Mouse (Mus musculus) liver, adult (tissue): ENCODE measurements around the gene Mical3.

Source experiments
- GATA4 ChIP-seq: IDR thresholded peaks from 2 replicates; pipeline ENCODE4 v1.6.1; 2014; ENCODE audit warnings: mild to moderate bottlenecking, low read length; ENCODE audit not compliant: insufficient replicate concordance

Gene Mical3

DNA sequence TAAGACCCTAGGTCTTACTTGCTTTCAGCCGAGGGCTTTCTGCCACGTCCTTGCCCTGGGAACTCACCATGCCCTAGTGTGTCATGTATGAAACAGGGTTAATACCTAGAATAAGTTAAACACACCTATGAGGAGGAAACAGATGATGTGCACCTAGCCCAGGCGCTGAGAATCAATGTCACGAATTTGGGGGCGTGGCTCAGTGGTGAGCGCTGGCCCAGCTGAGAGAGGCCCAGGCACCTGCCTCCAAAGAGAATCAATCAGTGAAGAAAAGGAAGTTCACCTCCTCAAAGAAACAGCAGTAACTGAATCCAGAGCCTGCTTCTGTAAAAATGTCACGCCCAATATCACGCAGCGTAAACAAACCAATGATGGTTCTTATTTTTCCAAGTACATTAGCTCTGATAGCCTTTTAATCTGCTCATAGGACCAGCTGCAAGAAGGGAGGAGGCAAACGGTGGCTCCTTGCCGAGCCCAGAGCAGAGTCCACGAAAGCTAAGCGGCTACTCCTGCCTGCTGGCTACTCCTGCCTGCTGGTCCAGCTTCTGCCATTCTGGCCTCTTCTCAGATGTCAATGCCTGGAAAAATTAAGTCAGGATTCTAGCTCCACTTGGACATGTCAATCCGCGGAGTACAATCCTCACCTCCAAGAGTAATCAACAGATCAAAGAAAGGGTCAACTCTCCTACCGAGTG lies 23.9 kb downstream of the Mical3 start:
- no peak for TF ChIP-seq GATA4

DNA sequence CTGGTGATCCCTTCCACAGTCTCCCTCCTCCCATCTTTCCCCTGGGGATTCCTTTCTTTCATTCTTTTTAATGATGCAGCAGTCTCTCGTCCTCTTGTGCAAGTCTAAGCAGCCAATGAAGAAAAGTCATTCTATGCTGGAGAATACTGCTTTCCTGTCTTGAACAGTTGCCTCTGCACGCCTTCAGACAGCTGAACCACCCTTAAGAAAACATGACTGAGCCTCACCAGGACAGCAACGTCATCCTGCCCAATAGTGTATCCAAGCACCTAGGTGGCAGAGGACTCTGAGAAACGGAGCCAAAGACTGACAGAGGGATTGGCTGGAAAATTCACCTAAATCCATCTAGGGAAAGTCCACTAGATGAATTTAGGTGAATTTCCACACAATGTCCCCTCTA lies 25.1 kb downstream of the Mical3 start:
- no peak for TF ChIP-seq GATA4

- TF ChIP-seq GATA4 = no peak
Observed at GRCm38 (mm10) chr6:121103406-121104171, 27.2 kb downstream of the Mical3 start.

- no peak for TF ChIP-seq GATA4
Observed at GRCm38 (mm10) chr6:121102941-121103340, 27.9 kb downstream of the Mical3 start.

GRCm38 (mm10) chr6:121102084-121102483 lies 28.7 kb downstream of the Mical3 start:
- TF ChIP-seq GATA4 = no peak

DNA sequence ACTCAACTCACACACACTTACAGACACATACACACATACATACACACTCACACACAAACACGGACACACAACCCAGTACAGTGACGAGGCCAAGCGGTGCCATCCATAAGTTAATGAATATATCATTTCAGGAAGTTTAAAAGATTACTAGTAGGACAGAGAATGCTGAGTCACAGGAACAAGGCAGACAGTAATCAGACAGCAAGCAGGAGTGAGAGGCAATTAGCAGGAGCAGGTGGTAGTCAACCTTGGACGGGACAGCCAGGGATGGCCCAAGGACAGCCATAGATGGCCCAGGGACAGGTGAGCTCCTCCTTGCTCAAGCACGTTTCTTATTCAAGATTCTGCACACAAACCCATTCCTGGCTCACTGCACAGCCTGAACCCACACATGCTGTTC lies 29.6 kb downstream of the Mical3 start:
- TF ChIP-seq GATA4 = no peak

DNA sequence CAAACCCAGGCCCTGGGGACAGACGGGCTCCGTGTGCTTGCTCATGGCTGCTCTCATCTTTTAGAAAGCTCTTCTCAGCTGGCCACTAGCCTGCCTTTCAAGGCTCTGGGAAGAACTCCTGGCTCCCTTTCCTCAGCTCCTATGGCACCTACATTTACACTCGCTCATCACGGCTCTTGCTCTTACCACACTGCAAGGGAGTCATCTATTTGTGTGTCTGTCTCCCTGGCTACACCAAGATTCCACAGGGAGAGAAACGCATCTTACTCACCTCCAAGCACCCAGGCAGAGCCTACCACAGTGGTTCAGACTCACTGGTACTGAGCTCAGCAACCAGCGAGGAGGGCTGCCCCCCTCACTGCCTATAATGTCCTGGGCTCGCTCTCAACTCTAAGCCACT lies 31.0 kb downstream of the Mical3 start:
- TF ChIP-seq GATA4 = no peak

- TF ChIP-seq GATA4 = no peak
Observed at GRCm38 (mm10) chr6:121099228-121099608, 31.6 kb downstream of the Mical3 start.

DNA sequence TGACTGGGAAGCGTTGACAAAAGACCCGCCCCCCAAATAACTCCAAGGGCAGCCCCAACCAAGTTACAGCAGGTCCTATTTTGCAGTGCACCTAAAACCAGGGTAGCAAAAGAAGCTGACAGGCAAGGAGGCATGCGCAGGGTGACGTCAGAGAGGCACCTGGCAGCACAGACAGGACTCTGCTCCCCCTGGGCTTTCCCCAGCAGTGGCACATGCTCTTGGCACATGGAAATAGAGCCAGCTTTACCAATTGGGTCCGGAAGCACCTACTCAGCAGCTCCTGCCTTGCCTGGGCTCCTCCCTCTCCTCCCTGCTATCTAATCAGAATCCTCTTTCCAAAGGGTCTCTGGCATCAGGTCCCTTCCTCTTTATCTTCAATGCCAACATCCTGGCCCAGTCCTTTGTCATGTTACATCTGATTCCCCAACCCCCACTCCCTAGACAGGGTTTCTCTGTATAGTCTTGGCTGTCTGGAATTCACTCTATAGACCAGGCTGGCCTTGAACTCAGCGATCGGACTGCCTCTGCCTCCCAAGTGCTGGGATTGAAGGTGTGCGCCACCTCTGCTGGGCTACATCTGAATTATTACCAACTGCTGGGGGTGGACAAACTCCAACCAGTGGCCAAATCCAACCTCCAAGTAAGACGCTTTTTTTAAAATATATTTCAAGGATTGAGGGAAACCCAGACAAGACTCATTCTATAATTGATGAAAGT lies 32.1 kb downstream of the Mical3 start:
- no peak for TF ChIP-seq GATA4

DNA sequence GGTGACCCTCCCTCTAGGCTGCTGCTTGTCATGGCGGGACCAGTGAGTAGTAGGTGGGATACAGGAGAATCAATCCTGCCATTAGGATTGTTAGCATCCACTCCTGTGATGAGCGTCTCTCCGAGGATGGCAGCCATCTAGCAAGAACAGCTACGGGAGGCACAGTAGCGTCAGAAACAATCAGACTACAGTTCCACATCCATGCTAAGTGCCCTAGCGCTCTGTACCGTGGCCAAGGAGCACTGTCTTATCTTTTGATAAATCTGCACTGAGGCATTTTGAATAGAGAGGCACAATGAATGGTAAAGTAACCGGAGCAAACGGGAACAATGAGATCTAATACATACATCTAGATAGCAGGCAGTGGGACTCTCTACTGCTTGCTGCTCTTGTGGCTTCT lies 32.7 kb downstream of the Mical3 start:
- no peak for TF ChIP-seq GATA4

- no peak for TF ChIP-seq GATA4
Observed at GRCm38 (mm10) chr6:121096862-121097261, 33.9 kb downstream of the Mical3 start.

DNA sequence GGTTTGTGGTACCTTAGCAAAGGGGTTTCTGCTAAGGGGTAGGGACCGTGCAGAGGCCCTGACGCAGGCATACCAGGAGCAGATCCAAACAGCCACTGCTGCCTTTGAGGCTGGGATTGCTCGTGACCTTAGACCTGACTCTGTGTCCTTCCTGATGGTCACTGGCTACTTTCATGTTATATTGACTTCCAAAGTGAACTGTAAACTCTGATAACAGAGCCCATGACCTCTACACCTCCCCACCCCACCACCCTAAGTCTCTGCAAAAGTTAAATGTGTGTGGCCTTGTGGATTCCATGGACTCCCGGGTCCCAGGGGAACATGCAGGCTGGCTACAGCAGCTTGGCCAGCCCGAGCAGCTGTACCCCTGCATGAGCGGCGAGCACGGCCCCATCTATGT lies 34.4 kb downstream of the Mical3 start:
- peak; percentile 64; the same call in 1 of the 2 replicates for TF ChIP-seq GATA4

GRCm38 (mm10) chr6:121093662-121094408 lies 37.0 kb downstream of the Mical3 start:
- TF ChIP-seq GATA4 = no peak

- no peak for TF ChIP-seq GATA4
Observed at GRCm38 (mm10) chr6:121090786-121091185, 40.0 kb downstream of the Mical3 start.

DNA sequence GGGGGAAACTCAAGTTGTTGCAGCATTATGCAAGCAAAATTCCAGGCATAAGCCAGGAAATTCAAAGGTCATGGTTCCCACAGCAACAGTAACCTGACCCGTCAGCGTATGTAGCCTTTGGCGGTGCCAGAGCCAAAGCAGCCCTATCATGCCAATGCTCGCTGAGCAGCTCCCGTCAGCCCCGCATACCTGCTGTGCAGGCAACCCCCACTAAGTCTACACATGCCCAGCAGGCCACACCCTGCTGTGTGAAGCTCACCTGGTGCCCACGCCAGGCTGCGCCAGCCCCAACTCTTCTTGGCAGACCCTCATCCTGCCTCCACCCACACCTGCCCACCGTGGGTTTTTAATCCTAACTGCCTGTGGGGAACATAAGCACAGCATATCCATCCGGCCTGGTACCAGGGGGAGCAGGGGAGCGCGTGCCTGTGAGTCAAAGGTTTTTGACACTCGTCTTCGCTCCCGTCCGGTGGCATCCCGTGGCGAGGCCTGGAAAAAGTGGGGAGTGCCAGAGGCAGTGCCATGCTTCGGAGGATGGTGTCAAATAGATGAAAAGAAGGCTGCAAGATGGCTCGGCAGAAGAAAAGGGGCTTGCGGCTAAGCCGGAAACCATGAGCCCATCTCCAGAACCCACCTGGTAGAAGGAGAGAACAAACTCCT lies 43.1 kb downstream of the Mical3 start:
- no peak for TF ChIP-seq GATA4

DNA sequence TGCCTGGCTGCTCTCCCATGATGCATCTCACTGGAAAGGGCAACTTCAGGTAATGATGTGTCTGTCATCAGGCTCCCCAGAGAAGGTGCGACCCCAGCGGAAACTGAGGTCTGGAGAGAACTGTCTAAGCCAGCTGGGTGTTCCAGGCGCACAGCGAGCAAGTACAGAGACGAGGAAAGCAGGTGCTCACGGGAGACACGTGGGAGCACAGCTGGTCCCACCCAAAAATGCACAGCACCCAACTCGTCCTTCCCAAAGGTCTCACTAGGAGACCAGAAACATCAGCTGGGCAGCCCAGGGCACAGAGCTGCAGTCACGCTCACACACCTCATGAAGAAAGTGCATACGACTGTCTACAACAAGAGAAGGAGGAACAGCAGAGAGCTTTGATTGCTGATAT lies 43.7 kb downstream of the Mical3 start:
- no peak for TF ChIP-seq GATA4
